Mouse (Mus musculus): ENCODE results near the gene Sox6.

Sox6 gene

DNA sequence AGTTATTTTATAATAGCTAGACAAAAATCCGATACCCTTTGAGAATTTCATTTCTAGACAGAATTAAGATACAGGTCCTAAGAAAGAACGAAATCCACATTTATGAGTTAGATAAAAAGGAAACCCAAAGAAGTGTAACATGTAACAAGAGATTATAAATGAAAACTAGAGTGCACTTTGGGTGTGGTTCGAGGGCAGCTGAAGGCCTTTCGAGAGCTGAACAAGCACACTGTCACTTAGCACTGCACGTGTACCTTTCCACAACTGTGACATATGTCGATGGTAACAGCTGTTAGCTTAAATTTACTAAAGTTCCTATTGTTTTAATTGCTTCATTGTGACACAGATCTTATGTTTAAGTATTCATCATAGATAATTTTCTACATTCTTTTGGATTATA lies 142.8 kb downstream of the Sox6 start:
- DNase-seq (ENCODE audit: low read depth in 2 of 2, low spot score in 2 of 2): no peak

GRCm38 (mm10) chr7:115895028-115895671 lies 143.4 kb downstream of the Sox6 start:
- no peak for DNase-seq (ENCODE audit: low read depth in 2 of 2, low spot score in 2 of 2)

DNA sequence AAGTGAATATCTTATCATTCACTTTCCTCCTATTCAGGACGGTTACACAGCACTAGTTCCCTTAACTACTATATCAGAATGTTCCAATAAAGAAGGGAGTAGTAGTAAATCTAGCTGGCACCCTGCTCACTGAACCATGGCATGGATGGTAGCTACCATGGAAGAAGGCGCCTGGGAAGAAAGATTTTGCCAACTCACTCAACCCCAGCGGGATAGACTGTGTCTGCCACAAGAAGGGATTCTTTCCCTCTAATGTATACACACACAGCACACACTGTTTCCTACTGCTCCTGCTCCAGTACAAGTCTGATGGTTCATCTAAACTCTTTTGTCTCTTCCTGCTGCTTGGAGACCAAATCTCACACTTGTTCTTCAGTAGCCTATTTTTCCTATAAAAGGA lies 147.1 kb downstream of the Sox6 start:
- no peak for DNase-seq (ENCODE audit: low read depth in 2 of 2, low spot score in 2 of 2)

GRCm38 (mm10) chr7:115889926-115890325 lies 148.7 kb downstream of the Sox6 start:
- DNase-seq (ENCODE audit: low read depth in 2 of 2, low spot score in 2 of 2): no peak

DNA sequence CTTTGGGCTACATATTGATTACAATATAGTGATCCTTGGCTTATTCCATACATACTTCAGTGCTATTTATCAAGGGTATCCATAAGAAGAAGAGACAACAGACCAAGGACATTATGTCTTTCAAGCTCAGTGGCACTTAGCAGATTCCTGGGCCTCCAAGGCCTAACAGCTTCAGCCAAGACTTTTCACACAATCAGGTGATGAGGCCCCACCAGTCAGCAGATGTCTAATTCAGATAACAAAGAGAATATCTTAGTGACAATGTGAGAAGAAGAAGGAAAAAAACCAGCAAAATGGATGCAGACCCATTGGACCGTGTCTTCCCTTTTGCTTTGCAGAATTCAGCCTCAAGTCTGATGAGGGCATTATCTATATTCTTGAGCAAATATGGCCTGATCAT lies 150.0 kb downstream of the Sox6 start:
- no peak for DNase-seq (ENCODE audit: low read depth in 2 of 2, low spot score in 2 of 2)

DNA sequence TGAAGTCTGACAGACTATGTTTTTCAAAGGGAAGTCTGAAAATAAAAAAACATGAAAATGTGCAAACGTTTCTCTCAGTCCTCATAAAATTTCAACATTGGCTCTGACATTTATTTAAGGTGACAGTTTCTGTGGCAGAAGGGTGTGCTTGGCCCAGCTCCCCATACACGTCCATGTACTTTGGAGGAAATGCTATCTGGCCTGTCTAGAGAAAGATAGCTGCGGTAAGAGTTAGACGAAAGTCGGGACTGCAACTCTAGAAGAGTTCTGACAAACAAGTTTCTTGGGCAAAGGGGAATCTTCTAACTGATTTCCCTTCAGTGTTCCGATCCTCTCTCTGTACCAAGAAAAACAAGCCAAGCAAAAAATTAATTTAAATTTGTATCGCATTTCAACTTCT lies 150.5 kb downstream of the Sox6 start:
- DNase-seq (ENCODE audit: low read depth in 2 of 2, low spot score in 2 of 2): no peak

GRCm38 (mm10) chr7:115872903-115873302 lies 165.7 kb downstream of the Sox6 start:
- no peak for DNase-seq (ENCODE audit: low read depth in 2 of 2, low spot score in 2 of 2)

DNA sequence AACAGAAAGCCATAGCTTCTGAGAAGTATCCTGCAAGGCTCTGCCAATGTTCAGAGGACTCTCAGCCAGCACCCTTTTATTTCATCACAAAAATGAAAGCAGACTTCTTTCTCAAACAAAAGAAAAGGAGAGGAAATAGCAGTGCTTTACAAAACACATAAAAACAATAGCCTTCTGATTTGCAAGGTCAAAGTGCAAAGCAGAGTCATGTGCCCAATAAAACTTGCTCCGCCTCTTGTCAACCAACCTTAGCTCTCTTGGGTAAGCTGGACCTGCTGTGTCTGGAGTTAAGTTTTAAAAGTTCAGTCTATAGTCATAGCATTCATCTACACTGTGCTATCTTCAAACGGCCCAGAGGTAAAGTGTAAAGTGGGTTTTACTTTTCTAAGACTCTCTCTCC lies 170.1 kb downstream of the Sox6 start:
- DNase-seq (ENCODE audit: low read depth in 2 of 2, low spot score in 2 of 2): no peak

- DNase-seq (ENCODE audit: low read depth in 2 of 2, low spot score in 2 of 2): no peak
Observed at GRCm38 (mm10) chr7:115867518-115868270, 170.9 kb downstream of the Sox6 start.

DNA sequence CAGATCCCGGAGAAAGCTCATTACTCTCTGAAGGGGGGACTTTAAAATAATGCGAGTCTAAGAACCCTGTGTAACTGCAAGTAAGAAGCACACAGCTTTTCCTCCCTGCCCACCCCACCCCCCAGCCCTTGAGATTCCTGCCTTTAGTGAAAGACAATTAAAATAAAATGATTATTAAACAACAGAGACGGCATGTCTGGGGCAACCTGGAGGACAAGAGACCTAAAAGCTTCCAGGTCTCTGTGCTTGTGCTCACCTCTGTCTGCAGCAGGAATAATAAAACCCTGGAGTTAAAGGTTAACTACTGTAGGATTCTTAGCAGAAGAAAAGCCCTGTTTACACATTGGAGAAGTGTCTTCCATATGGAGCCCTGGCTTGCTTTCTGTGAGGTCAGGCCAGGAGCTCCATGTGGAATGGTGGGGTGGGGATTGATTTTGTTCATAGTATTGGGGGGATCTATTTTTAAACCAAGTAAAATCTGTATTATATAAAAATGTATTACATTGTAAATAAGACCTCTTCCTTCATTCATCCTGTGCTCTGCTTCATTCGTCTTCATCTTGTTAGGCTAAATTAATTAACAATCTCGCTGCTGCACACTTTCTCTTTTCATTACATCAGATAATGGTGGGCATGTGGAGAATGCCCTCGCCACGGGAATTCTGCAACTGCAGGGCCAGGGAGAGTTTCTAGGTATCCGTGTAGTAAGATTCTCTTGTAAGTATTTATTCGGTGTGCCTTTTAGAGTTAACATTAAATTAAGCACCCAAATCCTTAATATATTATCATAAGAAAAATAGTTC lies 171.7 kb downstream of the Sox6 start:
- no peak for DNase-seq (ENCODE audit: low read depth in 2 of 2, low spot score in 2 of 2)

DNA sequence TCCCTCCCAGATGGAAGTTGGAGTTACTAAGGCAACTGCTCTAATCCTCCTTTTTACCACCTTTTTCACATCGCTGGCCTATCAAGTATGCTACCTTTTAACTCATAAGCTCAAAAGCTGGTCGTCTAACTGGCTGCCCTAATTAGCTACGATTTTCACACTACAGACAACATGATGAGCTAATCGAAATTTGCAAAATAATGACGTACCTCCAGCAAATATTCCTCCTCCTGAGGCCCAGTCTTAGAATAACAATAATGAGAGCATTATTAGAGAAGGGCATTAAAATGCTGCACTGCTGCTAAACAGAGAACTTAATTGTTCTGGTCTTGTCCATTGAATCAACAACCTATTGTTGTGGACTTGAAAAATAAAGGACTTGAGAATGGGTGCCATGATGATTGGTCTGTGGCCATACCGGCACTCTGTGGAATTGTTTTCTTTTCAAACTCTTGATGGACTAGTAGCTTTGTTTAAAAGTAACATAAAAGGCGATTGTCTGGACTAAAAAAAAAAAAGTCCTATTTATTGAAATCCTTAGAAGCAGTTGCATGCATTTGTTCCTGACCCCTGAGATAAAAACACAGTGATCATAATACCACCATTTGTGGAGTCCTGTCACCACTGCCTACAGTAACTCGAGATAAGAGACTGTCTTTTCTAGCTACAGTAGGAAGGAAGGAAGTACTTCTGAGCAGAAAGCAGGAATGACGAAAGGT lies 172.5 kb downstream of the Sox6 start:
- DNase-seq (ENCODE audit: low read depth in 2 of 2, low spot score in 2 of 2): no peak

DNA sequence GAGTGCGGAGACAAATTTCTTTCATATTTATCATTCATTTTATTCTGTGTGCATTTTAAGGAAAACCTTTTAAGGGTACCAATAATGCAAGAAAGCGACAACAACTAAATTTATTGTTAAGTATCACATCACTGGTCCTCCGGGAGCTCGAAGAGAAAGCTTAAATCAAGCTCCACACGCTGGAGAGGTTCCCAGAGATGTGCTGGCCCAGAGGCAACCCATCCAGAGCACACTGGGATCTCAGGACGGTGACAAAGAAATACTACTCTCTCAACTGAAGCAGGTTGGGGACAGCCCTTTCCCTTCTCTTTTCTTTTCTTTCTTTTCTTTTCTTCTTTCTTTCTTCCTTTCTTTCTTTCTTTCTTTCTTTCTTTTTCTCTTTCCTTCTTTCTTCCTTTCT lies 173.4 kb downstream of the Sox6 start:
- DNase-seq (ENCODE audit: low read depth in 2 of 2, low spot score in 2 of 2): no peak

DNA sequence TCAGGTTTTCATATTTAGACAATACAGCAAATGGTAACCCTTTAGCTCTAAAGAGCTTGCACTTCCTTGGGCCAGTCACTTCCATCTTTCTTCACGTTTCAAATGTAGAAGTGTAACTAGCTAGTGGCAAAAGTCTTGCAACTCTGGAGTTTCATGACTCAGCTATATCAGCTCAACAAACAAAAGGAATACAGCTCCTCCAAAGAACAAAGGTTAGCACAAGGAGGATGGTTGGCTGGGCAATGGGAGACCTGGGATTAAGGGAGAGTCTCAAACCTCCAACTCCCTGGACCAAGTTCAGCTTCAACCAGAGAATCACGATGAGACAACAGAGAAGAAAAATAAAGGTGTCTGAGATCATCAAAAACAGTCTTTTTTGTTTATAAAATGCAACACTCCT lies 174.2 kb downstream of the Sox6 start:
- no peak for DNase-seq (ENCODE audit: low read depth in 2 of 2, low spot score in 2 of 2)

DNA sequence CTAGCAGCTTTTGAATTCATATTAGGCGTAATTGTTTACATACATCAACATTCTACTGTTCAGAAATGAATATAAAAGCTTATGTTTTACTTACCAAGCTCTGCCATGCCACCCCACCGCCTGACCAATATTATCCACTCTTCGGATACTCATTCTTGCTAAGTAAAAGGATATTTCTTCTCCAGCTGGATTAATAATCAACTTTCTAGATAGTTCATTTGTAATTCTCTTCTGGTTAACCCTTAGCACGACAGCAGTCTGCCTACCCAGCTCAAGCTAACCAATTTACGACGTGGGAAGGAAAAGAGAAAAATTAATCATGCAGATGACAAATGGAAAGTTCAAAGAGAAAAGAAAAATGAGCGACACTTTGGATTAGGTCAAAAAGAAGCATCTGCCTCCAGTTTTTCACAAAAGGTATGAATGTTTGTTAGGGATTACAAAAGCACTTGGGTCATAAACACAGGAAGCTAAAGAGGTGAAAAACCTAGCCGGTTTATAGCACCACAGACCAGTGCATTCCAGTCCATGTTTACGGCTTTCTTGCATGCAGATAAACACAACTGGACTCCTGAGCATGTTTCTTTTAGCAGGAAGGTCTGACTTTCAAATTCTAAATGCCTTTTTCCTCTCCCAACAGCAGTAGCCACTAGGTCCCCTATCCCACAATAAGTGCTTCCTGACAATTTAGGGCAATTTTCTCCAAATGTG lies 178.8 kb downstream of the Sox6 start:
- no peak for DNase-seq (ENCODE audit: low read depth in 2 of 2, low spot score in 2 of 2)

GRCm38 (mm10) chr7:115851131-115851530 lies 187.5 kb downstream of the Sox6 start:
- no peak for DNase-seq (ENCODE audit: low read depth in 2 of 2, low spot score in 2 of 2)

DNA sequence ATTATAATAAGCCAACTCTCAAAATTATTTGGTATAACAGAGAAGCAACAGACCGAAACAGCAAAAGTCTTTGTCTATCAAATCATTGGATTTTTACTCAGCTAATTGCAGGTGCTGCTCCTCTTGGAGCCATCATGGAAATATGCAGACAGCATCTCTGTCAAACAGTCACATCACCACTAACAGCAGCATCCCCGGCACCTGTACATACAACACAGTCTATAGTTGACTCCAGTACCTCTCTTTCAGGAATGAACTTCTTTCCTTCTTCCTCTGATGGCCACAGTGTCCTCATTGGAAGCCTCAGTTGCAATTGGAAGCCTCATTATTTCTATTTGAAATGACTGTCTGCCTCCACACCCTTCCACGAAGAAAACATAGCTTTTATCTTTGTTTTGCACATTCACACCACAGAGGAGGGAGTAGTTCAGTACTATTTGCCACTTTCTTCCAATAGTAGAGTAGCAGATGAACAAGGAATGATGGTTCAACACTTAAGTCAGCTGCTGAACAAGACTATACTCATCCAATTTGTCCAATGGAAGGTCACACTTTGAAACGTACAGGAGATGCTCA lies 192.7 kb downstream of the Sox6 start:
- DNase-seq (ENCODE audit: low read depth in 2 of 2, low spot score in 2 of 2): no peak

DNA sequence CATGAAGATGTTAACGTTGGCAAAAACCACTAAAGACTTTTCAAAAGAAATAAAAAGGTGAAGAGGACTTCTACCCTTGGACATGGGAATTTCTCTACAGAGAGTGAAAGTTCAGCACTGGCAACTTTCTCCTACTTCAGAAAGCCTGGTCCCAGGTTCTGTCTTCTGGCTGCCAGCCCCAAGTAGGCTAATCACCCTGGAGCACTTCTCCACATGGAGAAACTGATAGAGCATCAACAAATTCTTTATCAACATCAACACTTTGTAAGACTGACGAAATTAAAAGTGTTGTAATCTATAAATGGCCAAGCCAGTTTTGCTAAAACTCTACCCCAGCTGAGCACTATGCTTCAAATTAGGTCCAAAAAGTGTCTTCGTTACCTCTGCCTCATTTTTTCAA lies 193.7 kb downstream of the Sox6 start:
- no peak for DNase-seq (ENCODE audit: low read depth in 2 of 2, low spot score in 2 of 2)

DNA sequence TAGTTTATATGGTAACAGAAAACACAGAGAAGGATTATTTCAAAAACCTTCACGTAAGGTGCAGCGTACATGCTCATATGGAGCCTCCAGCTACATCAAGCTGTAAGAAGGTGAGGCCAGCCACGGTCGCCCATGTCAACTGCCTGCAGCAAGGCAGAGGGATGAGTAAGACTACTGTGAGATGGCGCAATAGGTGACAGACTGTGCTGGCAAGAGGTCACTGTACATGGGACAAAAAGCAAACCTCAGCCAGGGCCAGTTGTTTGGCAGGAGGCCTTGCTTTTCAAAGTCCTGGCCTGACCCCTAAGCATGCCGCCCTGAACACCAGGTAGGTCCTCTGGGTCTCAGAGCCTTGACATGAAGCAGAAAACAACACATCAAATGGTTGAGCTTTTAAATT lies 194.2 kb downstream of the Sox6 start:
- no peak for DNase-seq (ENCODE audit: low read depth in 2 of 2, low spot score in 2 of 2)

GRCm38 (mm10) chr7:115842251-115842650 lies 196.3 kb downstream of the Sox6 start:
- DNase-seq (ENCODE audit: low read depth in 2 of 2, low spot score in 2 of 2): no peak

GRCm38 (mm10) chr7:115840613-115841012 lies 198.0 kb downstream of the Sox6 start:
- DNase-seq (ENCODE audit: low read depth in 2 of 2, low spot score in 2 of 2): no peak

DNA sequence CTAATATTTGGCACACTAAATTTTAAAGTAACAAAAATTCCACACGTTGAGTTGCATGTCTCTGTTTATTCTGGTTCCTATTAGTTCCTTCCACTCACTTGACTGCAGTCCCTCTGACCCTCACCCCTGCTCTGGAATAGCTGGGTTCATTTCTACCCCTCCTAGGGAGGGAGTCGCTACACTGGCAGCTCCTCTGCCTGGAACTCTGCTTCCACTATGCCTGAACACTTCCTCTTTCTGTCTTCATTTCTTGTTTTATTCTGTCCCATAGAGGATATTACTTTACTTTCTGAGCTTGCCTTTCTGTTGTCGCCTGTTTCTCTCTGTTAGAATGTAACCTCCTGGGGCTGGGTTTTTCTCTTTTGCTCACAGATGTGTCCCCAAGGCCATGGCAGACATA lies 203.6 kb downstream of the Sox6 start:
- DNase-seq (ENCODE audit: low read depth in 2 of 2, low spot score in 2 of 2): no peak
